Mouse (Mus musculus): ENCODE results near the gene Atp6v0e. TPM values are rescaled to one million over a fixed set of nuclear protein-coding genes. Genes with fewer than 3 reads are reported as not detected.

The Atp6v0e gene
- total and polyA plus RNA-seq, 3 experiments = 190 to 422 (median 226) TPM

DNA sequence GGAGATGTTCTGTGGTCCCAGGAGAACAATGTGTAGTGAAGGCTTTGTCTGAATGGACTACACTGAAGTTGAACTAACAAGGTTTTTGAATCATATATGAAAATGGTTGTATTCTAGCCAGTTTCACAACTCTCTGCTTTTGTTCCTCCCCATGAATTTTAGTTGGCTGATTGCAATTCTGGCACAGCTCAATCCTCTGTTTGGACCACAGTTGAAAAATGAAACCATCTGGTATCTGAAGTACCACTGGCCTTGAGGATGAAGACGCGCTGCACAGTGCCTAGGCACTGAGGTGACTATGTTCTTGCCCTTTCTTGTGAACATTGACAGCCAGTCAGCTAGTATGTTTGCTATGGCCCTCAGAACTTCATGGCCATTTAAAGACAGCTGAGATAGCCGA, 32.2 kb downstream of the Atp6v0e start:
- Histone ChIP-seq H3K79me2 (replicated peaks; ENCODE audit: control insufficient read depth, extremely low read depth, insufficient read depth, poor library complexity, severe bottlenecking) (0 out of 2 replicates have a peak, but pooled peaks cover 2% of the 10 kb centered on the region), H3K4me1 (ENCODE audit: control insufficient read depth in 1 of 2, insufficient read depth in 2 of 2) (peaks cover 0 to 16% of the 10 kb centered on the region in 2 experiments; a peak in 3 of 4 replicates), H3K27ac (ENCODE audit: insufficient read depth, low read depth) (no peak overlapping the region), H3K9ac (ENCODE audit: insufficient read depth, low read depth) (no peak overlapping the region), H3K9me3 (replicated peaks; ENCODE audit: low read length) (no peaks in the 10 kb centered on the region), H3K27me3 (replicated peaks) (no peaks in the 10 kb centered on the region), H3K4me2 (ENCODE audit: insufficient read depth, low read depth, poor library complexity, severe bottlenecking) (no peak overlapping the region), H3K36me3 (replicated peaks in 1 of 2; ENCODE audit: control insufficient read depth in 1 of 2, insufficient read depth in 1 of 2, low read length in 1 of 2) (peaks cover 40 to 91% of the 10 kb centered on the region in 2 experiments), H3K4me3 (replicated peaks in 1 of 3; ENCODE audit: low read depth in 2 of 3, low read length in 2 of 3, poor library complexity in 1 of 3) (no peak overlapping the region)
- no peak for TF ChIP-seq GABPA (IDR thresholded peaks at IDR 0.05; ENCODE audit: insufficient replicate concordance, low read depth, low read length)
- no peak for TF ChIP-seq KAT2A (IDR thresholded peaks at IDR 0.05; ENCODE audit: insufficient replicate concordance, low read length)
- TF ChIP-seq POLR2AphosphoS2 (IDR thresholded peaks at IDR 0.05; ENCODE audit: low read depth, low read length) = no peak
- no peak for TF ChIP-seq TCF12 (IDR thresholded peaks at IDR 0.05; ENCODE audit: low read depth, low read length)
- no peak for DNase-seq (ENCODE audit: extremely low read depth)
- in situ Hi-C loops (cut with MboI; ENCODE audit: low pct_ligation_motif_present, low pct_unique_long_range_greater_than_20kb, low sequenced_read_pairs) = no loop called here
- dilution Hi-C loops (cut with MboI; ENCODE audit: extremely low pct_ligation_motif_present, extremely low pct_unique_long_range_greater_than_20kb, low sequenced_read_pairs) = no loop called here

DNA sequence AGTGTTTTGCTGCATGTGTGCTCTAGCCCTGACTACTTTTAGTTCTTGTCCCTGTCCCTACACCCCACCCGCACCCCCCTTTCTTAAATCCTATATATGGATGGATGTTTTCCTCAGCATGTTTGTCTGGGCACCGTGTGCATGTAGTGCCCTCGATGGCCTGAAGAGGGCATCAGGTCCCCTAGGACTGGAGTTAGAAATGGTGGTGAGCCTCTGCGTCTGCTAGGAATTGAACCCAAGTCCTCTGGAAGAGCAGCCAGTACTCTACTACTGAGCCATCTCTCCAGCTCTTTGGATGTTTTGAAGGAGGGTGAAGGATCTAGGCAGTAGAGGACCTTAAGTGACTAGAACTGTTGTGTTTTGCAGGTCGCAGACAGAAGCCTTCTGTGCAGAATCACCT, 35.8 kb downstream of the Atp6v0e start:
- in situ Hi-C loops (cut with MboI; ENCODE audit: low pct_ligation_motif_present, low pct_unique_long_range_greater_than_20kb, low sequenced_read_pairs) = no loop called here
- no peak for DNase-seq (ENCODE audit: extremely low read depth)
- no peak overlapping the region for H3K9ac ChIP-seq (ENCODE audit: insufficient read depth, low read depth)
- H3K4me3 ChIP-seq (replicated peaks in 1 of 3; ENCODE audit: low read depth in 2 of 3, low read length in 2 of 3, poor library complexity in 1 of 3) = no peak overlapping the region
- no peaks in the 10 kb centered on the region for H3K4me1 ChIP-seq (ENCODE audit: control insufficient read depth in 1 of 2, insufficient read depth in 2 of 2)
- no peak overlapping the region for H3K4me2 ChIP-seq (ENCODE audit: insufficient read depth, low read depth, poor library complexity, severe bottlenecking)
- dilution Hi-C loops (cut with MboI; ENCODE audit: extremely low pct_ligation_motif_present, extremely low pct_unique_long_range_greater_than_20kb, low sequenced_read_pairs) = no loop called here
- H3K79me2 ChIP-seq (replicated peaks; ENCODE audit: control insufficient read depth, extremely low read depth, insufficient read depth, poor library complexity, severe bottlenecking) = no peaks in the 10 kb centered on the region
- TF ChIP-seq ETS1 (conservative IDR thresholded peaks at IDR 0.05; ENCODE audit: low read depth, low read length) (no peak), RCOR1 (conservative IDR thresholded peaks at IDR 0.05; ENCODE audit: low read depth, low read length) (no peak), SMC3 (IDR thresholded peaks at IDR 0.05; ENCODE audit: low read depth, low read length) (peak; percentile 52), KAT2A (IDR thresholded peaks at IDR 0.05; ENCODE audit: insufficient replicate concordance, low read length) (no peak), MAX (IDR thresholded peaks at IDR 0.05; ENCODE audit: low read length) (no peak), EP300 (IDR thresholded peaks at IDR 0.05; ENCODE audit: low read length) (no peak), TCF12 (IDR thresholded peaks at IDR 0.05; ENCODE audit: low read depth, low read length) (no peak), RAD21 (IDR thresholded peaks at IDR 0.05; ENCODE audit: low read depth, low read length) (peak; percentile 49), CTCF (conservative IDR thresholded peaks at IDR 0.05 in 1 of 2, IDR thresholded peaks at IDR 0.05 in 1 of 2; ENCODE audit: low read depth in 2 of 2, low read length in 2 of 2) (peak; percentile 33 to 53; a peak in 2 of 4 replicates), JUND (conservative IDR thresholded peaks at IDR 0.05; ENCODE audit: low read depth, low read length) (no peak), JUN (IDR thresholded peaks at IDR 0.05; ENCODE audit: insufficient read depth, low read depth, low read length) (no peak)
- H3K9me3 ChIP-seq (replicated peaks; ENCODE audit: low read length) = no peaks in the 10 kb centered on the region
- peaks cover 44 to 92% of the 10 kb centered on the region in 2 experiments for H3K36me3 ChIP-seq (replicated peaks in 1 of 2; ENCODE audit: control insufficient read depth in 1 of 2, insufficient read depth in 1 of 2, low read length in 1 of 2)
- H3K27me3 ChIP-seq (replicated peaks) = no peaks in the 10 kb centered on the region
- no peak overlapping the region for H3K27ac ChIP-seq (ENCODE audit: insufficient read depth, low read depth)
